Mouse (Mus musculus): ENCODE data around the gene Ninj2.

DNA sequence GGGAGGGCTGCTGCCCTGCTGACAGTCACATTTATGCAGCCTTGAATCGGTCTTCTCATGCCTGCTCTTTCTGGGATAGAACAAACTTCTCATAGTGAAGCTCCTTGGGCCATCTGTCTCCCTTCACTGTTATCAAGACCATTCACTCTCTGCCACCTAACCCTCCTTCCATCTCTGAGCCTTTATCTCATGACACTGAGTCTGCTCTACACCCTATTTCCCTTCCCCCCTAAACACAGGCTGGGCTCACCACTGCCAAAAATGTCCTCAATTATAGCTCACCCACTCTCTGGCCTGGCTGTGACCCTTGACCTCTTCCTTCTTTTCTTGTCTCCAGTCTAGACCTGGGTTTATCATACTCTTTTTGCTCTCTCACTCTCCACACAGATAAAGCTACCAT is 123.6 kb downstream of the Ninj2 start:
- TF ChIP-seq GATA1 (IDR thresholded peaks at IDR 0.05; ENCODE audit: borderline replicate concordance, low read length) (no peak), CTCF (IDR thresholded peaks at IDR 0.05; ENCODE audit: low read depth, low read length) (no peak), TAL1 (conservative IDR thresholded peaks at IDR 0.05; ENCODE audit: low read depth, low read length) (no peak), GATA2 (IDR thresholded peaks at IDR 0.05; ENCODE audit: borderline replicate concordance, low read depth, low read length) (no peak)

Measured in G1E (cell line).